Mouse (Mus musculus) cerebellum, adult 18-20 months (tissue): ENCODE measurements around the gene Rasgef1b.
A peak's percentile ranks its signal among the peaks of the same experiment; 100 is the strongest.
"Not testable (repeated sequence)": the region's sequence is repeated elsewhere in the genome, so short reads cannot be mapped to it uniquely, and the experiment has no call there.

Experiments used
- DNase-seq, 2 experiments: peaks; one replicate each; pipeline ENCODE4 v3.0.0; 2021

Gene Rasgef1b

GRCm38 (mm10) chr5:99240501-99240900, 488.4 kb downstream of the Rasgef1b start:
- DNase-seq, result no peak

- DNase-seq, result no peak
Measured at GRCm38 (mm10) chr5:99239677-99240076, 489.2 kb downstream of the Rasgef1b start.

GRCm38 (mm10) chr5:99238150-99238549, 490.7 kb downstream of the Rasgef1b start:
- no peak for DNase-seq

GRCm38 (mm10) chr5:99236888-99237752, 491.7 kb downstream of the Rasgef1b start:
- DNase-seq, result no peak

GRCm38 (mm10) chr5:99236431-99236830, 492.4 kb downstream of the Rasgef1b start:
- no peak for DNase-seq

- DNase-seq, result no peak
Measured at GRCm38 (mm10) chr5:99234275-99234674, 494.6 kb downstream of the Rasgef1b start.

GRCm38 (mm10) chr5:99233176-99233575, 495.7 kb downstream of the Rasgef1b start:
- DNase-seq, result no peak

- DNase-seq, result no peak
Measured at GRCm38 (mm10) chr5:99232410-99232809, 496.5 kb downstream of the Rasgef1b start.

GRCm38 (mm10) chr5:99230476-99230875, 498.4 kb downstream of the Rasgef1b start:
- no peak for DNase-seq

GRCm38 (mm10) chr5:99227361-99227760, 501.5 kb downstream of the Rasgef1b start:
- DNase-seq, result no peak

GRCm38 (mm10) chr5:99224571-99225011, 504.3 kb downstream of the Rasgef1b start:
- DNase-seq, result no peak

- DNase-seq, result no peak
Measured at GRCm38 (mm10) chr5:99223869-99224498, 504.9 kb downstream of the Rasgef1b start.

- DNase-seq, result no peak
Measured at GRCm38 (mm10) chr5:99218385-99218784, 510.5 kb downstream of the Rasgef1b start.

- DNase-seq, result not testable (repeated sequence)
Measured at GRCm38 (mm10) chr5:99216588-99217152, 512.2 kb downstream of the Rasgef1b start.

- DNase-seq, result no peak
Measured at GRCm38 (mm10) chr5:99215207-99216157, 513.4 kb downstream of the Rasgef1b start.

GRCm38 (mm10) chr5:99214400-99214799, 514.5 kb downstream of the Rasgef1b start:
- DNase-seq, result no peak

- DNase-seq, result no peak
Measured at GRCm38 (mm10) chr5:99213211-99213610, 515.7 kb downstream of the Rasgef1b start.

- no peak for DNase-seq
Measured at GRCm38 (mm10) chr5:99203475-99203874, 525.4 kb downstream of the Rasgef1b start.

- DNase-seq, result peak; percentile 51 to 61
Measured at GRCm38 (mm10) chr5:99202074-99202837, 526.6 kb downstream of the Rasgef1b start.

GRCm38 (mm10) chr5:99195436-99195835, 533.4 kb downstream of the Rasgef1b start:
- no peak for DNase-seq

GRCm38 (mm10) chr5:99190941-99191800, 537.7 kb downstream of the Rasgef1b start:
- no peak for DNase-seq
